In the genomic region with DNA sequence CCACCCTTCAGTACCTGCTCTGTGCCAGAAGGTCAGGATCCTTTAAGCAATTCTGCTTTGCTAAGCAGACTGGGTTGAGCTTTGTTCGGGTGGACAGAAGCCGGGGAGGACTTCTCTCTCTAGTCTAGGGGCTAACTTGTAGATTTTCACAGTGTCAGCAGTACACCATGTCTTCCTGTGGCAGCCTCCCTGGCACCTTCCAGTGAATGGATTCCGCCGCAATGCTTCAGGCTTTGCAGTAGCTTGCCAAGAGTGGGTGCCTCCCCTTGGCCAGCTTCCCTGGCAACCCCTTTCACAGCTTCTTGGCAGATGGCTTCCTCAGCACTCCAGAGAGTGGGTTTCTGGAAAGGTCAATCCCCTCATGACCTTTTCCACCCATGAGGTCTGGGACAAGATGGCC, we compare ENCODE assay signal across 10 mouse cellular contexts. TPM values are rescaled to one million over a fixed set of nuclear protein-coding genes. Genes with fewer than 3 reads are reported as not detected.
DNase-seq lines count a peak whose midpoint lies in the region; ATAC-seq and TF ChIP-seq lines count a peak whose summit lies in the region.
"Had no signal": no experiment of that assay in that cellular context is flagged by ENCODE, and none has a peak within 500 bp of the region (broad histone marks: within the 10 kb centered on the region; RNA-seq: fewer than 3 reads in every experiment).

No protein-coding gene starts in this region.

- TF ChIP-seq CTCF in hindbrain, postnatal 0 days (IDR thresholded peaks at IDR 0.05; ENCODE audit: low read depth) = no peak

- H3K9me3 ChIP-seq in embryonic facial prominence, embryonic 14.5 days (ENCODE audit: control insufficient read depth, low read length) = no peaks in the 10 kb centered on the region
- no peaks in the 10 kb centered on the region for H3K9me3 ChIP-seq in embryonic facial prominence, embryonic 10.5 days
- H3K9me3 ChIP-seq in midbrain, embryonic 16.5 days (replicated peaks; ENCODE audit: control insufficient read depth, low read length, poor library complexity, severe bottlenecking) = no peaks in the 10 kb centered on the region
- no peaks in the 10 kb centered on the region for H3K9me3 ChIP-seq in midbrain, embryonic 15.5 days
- H3K9me3 ChIP-seq in hindbrain, postnatal 0 days (ENCODE audit: low read length) = no peaks in the 10 kb centered on the region
- no peaks in the 10 kb centered on the region for H3K9me3 ChIP-seq in neural tube, embryonic 14.5 days (ENCODE audit: control insufficient read depth, low read length)
- H3K9me3 ChIP-seq: heart, embryonic 15.5 days had no signal

- DNase-seq in embryonic facial prominence, embryonic 14.5 days (ENCODE audit: low spot score) = peak; percentile 17
- no peak for DNase-seq in embryonic facial prominence, embryonic 10.5 days (ENCODE audit: low spot score)
- peak; percentile 83 for DNase-seq in hindbrain, postnatal 0 days (ENCODE audit: low spot score)
- DNase-seq: lung, embryonic 14.5 days had no signal

- H3K27ac ChIP-seq in embryonic facial prominence, embryonic 14.5 days (replicated peaks; ENCODE audit: low read depth, low read length) = no peak overlapping the region
- H3K27ac ChIP-seq in embryonic facial prominence, embryonic 10.5 days (replicated peaks) = no peak overlapping the region
- no peak overlapping the region for H3K27ac ChIP-seq in midbrain, embryonic 16.5 days (ENCODE audit: low read length)
- H3K27ac ChIP-seq in midbrain, embryonic 15.5 days = no peak overlapping the region
- peak overlapping the region; percentile 17 for H3K27ac ChIP-seq in hindbrain, postnatal 0 days
- H3K27ac ChIP-seq in neural tube, embryonic 14.5 days (ENCODE audit: low read depth, low read length) = no peak overlapping the region
- H3K27ac ChIP-seq: heart, embryonic 15.5 days had no signal

- H3K4me3 ChIP-seq in embryonic facial prominence, embryonic 14.5 days (ENCODE audit: low read depth, low read length) = no peak overlapping the region
- no peak overlapping the region for H3K4me3 ChIP-seq in embryonic facial prominence, embryonic 10.5 days
- H3K4me3 ChIP-seq in midbrain, embryonic 16.5 days (ENCODE audit: low read depth, low read length) = no peak overlapping the region
- no peak overlapping the region for H3K4me3 ChIP-seq in midbrain, embryonic 15.5 days
- no peak overlapping the region for H3K4me3 ChIP-seq in hindbrain, postnatal 0 days (ENCODE audit: low read length)
- H3K4me3 ChIP-seq in neural tube, embryonic 14.5 days (ENCODE audit: low read depth, low read length) = no peak overlapping the region
- H3K4me3 ChIP-seq: heart, embryonic 15.5 days had no signal

- WGBS in embryonic facial prominence, embryonic 14.5 days = 86% methylated on average over 4 of the region's 4 CpGs
- 94% methylated on average over 4 of the region's 4 CpGs for WGBS in embryonic facial prominence, embryonic 10.5 days
- WGBS in midbrain, embryonic 16.5 days = 81% methylated on average over 4 of the region's 4 CpGs
- 74% methylated on average over 4 of the region's 4 CpGs for WGBS in midbrain, embryonic 15.5 days
- 34% methylated on average over 4 of the region's 4 CpGs for WGBS in hindbrain, postnatal 0 days
- WGBS in neural tube, embryonic 14.5 days = 70% methylated on average over 4 of the region's 4 CpGs

- no peaks in the 10 kb centered on the region for H3K36me3 ChIP-seq in embryonic facial prominence, embryonic 14.5 days (ENCODE audit: control insufficient read depth, insufficient read depth, low read length)
- no peaks in the 10 kb centered on the region for H3K36me3 ChIP-seq in embryonic facial prominence, embryonic 10.5 days (replicated peaks)
- no peaks in the 10 kb centered on the region for H3K36me3 ChIP-seq in midbrain, embryonic 16.5 days (ENCODE audit: control insufficient read depth, insufficient read depth, low read length)
- H3K36me3 ChIP-seq in midbrain, embryonic 15.5 days (replicated peaks) = no peaks in the 10 kb centered on the region
- no peaks in the 10 kb centered on the region for H3K36me3 ChIP-seq in hindbrain, postnatal 0 days (ENCODE audit: insufficient read depth, low read length)
- no peaks in the 10 kb centered on the region for H3K36me3 ChIP-seq in neural tube, embryonic 14.5 days (ENCODE audit: control insufficient read depth, insufficient read depth, low read length)
- H3K36me3 ChIP-seq: heart, embryonic 15.5 days had no signal

- no peak for ATAC-seq in embryonic facial prominence, embryonic 14.5 days (ENCODE audit: low read depth)
- ATAC-seq in midbrain, embryonic 16.5 days = peak; percentile 38; the same call in 1 of the 2 replicates
- no peak for ATAC-seq in midbrain, embryonic 15.5 days (replicated peaks)
- ATAC-seq in hindbrain, postnatal 0 days = peak; percentile 77
- peak; percentile 21 for ATAC-seq in neural tube, embryonic 14.5 days (ENCODE audit: low read depth)
- no peak for ATAC-seq in monocyte, adult 5-6 weeks (replicated peaks; ENCODE audit: insufficient number of reproducible peaks, low FRiP score, low TSS enrichment, poor library complexity, severe bottlenecking)
- no peak for ATAC-seq in erythroid progenitor cell, adult 5-6 weeks (replicated peaks; ENCODE audit: low FRiP score, poor library complexity, severe bottlenecking)

- no peak overlapping the region for H3K9ac ChIP-seq in embryonic facial prominence, embryonic 14.5 days (ENCODE audit: low read depth, low read length)
- H3K9ac ChIP-seq in midbrain, embryonic 16.5 days (ENCODE audit: low read depth, low read length) = no peak overlapping the region
- no peak overlapping the region for H3K9ac ChIP-seq in midbrain, embryonic 15.5 days
- no peak overlapping the region for H3K9ac ChIP-seq in hindbrain, postnatal 0 days (replicated peaks; ENCODE audit: low read length)
- no peak overlapping the region for H3K9ac ChIP-seq in neural tube, embryonic 14.5 days (replicated peaks; ENCODE audit: low read depth, low read length)
- H3K9ac ChIP-seq: heart, embryonic 15.5 days; lung, embryonic 14.5 days had no signal

- H3K27me3 ChIP-seq in embryonic facial prominence, embryonic 14.5 days (replicated peaks; ENCODE audit: control insufficient read depth, insufficient read depth, low read length) = no peaks in the 10 kb centered on the region
- no peaks in the 10 kb centered on the region for H3K27me3 ChIP-seq in embryonic facial prominence, embryonic 10.5 days (replicated peaks; ENCODE audit: low read depth, poor library complexity, severe bottlenecking)
- no peaks in the 10 kb centered on the region for H3K27me3 ChIP-seq in midbrain, embryonic 16.5 days (ENCODE audit: control insufficient read depth, insufficient read depth, low read depth, low read length)
- no peaks in the 10 kb centered on the region for H3K27me3 ChIP-seq in midbrain, embryonic 15.5 days (replicated peaks)
- H3K27me3 ChIP-seq in hindbrain, postnatal 0 days (ENCODE audit: insufficient read depth, low read length) = no peaks in the 10 kb centered on the region
- H3K27me3 ChIP-seq in neural tube, embryonic 14.5 days (ENCODE audit: control insufficient read depth, insufficient read depth, low read length) = no peaks in the 10 kb centered on the region
- H3K27me3 ChIP-seq: heart, embryonic 15.5 days had no signal

- peaks cover 22% of the 10 kb centered on the region; the same call in 1 of the 2 replicates for H3K4me1 ChIP-seq in embryonic facial prominence, embryonic 14.5 days (ENCODE audit: control insufficient read depth, insufficient read depth, low read length)
- peaks cover 50% of the 10 kb centered on the region for H3K4me1 ChIP-seq in embryonic facial prominence, embryonic 10.5 days
- H3K4me1 ChIP-seq in midbrain, embryonic 16.5 days (ENCODE audit: control insufficient read depth, insufficient read depth, low read length) = peaks cover 24% of the 10 kb centered on the region
- H3K4me1 ChIP-seq in midbrain, embryonic 15.5 days = peaks cover 25% of the 10 kb centered on the region
- H3K4me1 ChIP-seq in hindbrain, postnatal 0 days (ENCODE audit: insufficient read depth, low read length) = peaks cover 10% of the 10 kb centered on the region; the same call in 1 of the 2 replicates
- H3K4me1 ChIP-seq in neural tube, embryonic 14.5 days (ENCODE audit: control insufficient read depth, insufficient read depth, low read length) = peaks cover 4% of the 10 kb centered on the region; the same call in 1 of the 2 replicates
- H3K4me1 ChIP-seq: heart, embryonic 15.5 days had no signal

- H3K4me2 ChIP-seq in embryonic facial prominence, embryonic 14.5 days (ENCODE audit: low read depth, low read length) = no peak overlapping the region
- H3K4me2 ChIP-seq in midbrain, embryonic 16.5 days (ENCODE audit: low read length) = no peak overlapping the region
- no peak overlapping the region for H3K4me2 ChIP-seq in midbrain, embryonic 15.5 days
- no peak overlapping the region for H3K4me2 ChIP-seq in hindbrain, postnatal 0 days (ENCODE audit: low read depth, low read length)
- no peak overlapping the region for H3K4me2 ChIP-seq in neural tube, embryonic 14.5 days (ENCODE audit: low read depth, low read length)
- H3K4me2 ChIP-seq: heart, embryonic 15.5 days; lung, embryonic 14.5 days had no signal

RNA-seq across cellular contexts. Expression of a gene that starts 50.5 kb away (rescaled TPM):
- not detected in 2 replicates for polyA plus RNA-seq in embryonic facial prominence, embryonic 14.5 days (2014; fragmentation: Nextera tagmentation; extraction: Ambion mirVana)
- not detected in 2 replicates for polyA plus RNA-seq in embryonic facial prominence, embryonic 10.5 days (2016; fragmentation: Nextera tagmentation; extraction: Ambion mirVana)
- not detected in 2 replicates for polyA plus RNA-seq in midbrain, embryonic 16.5 days (2015; fragmentation: Nextera tagmentation; extraction: Ambion mirVana)
- not detected in 2 replicates for polyA plus RNA-seq in midbrain, embryonic 15.5 days (2015; fragmentation: Nextera tagmentation; extraction: Ambion mirVana)
- total RNA-seq in hindbrain, postnatal 0 days (2014; rRNA removed) = not detected in 2 replicates
- not detected in 2 replicates for polyA plus RNA-seq in hindbrain, postnatal 0 days (2015; fragmentation: Nextera tagmentation; extraction: Ambion mirVana)
- not detected in 2 replicates for polyA plus RNA-seq in neural tube, embryonic 14.5 days (2014; fragmentation: Nextera tagmentation; extraction: Ambion mirVana)
- total RNA-seq in monocyte, adult 5-6 weeks (2017) = not detected in 3 replicates
- not detected in 2 replicates for total RNA-seq in erythroid progenitor cell, adult 5-6 weeks (2015; ENCODE audit: low replicate concordance)
- not detected in 2 replicates for total RNA-seq in erythroid progenitor cell, adult 5-6 weeks (2017; ENCODE audit: low replicate concordance)
- polyA plus RNA-seq: heart, embryonic 15.5 days; lung, embryonic 14.5 days had no signal

Comparison
In these comparisons a context has a peak if more than half of its experiments do, and no peak if none do; other contexts are left out.
1. ATAC-seq: peak in midbrain, embryonic 16.5 days (single experiment), hindbrain, postnatal 0 days (single experiment) and neural tube, embryonic 14.5 days (single experiment); none in embryonic facial prominence, embryonic 14.5 days (single experiment), midbrain, embryonic 15.5 days (single experiment), monocyte, adult 5-6 weeks (single experiment) and erythroid progenitor cell, adult 5-6 weeks (single experiment).